Mouse (Mus musculus): ENCODE data around the gene Actb. TPM values are rescaled to one million over a fixed set of nuclear protein-coding genes. Genes with fewer than 3 reads are reported as not detected.

The Actb gene
- polyA plus RNA-seq, 1 experiment from 2014 or later: 12,527 TPM

DNA sequence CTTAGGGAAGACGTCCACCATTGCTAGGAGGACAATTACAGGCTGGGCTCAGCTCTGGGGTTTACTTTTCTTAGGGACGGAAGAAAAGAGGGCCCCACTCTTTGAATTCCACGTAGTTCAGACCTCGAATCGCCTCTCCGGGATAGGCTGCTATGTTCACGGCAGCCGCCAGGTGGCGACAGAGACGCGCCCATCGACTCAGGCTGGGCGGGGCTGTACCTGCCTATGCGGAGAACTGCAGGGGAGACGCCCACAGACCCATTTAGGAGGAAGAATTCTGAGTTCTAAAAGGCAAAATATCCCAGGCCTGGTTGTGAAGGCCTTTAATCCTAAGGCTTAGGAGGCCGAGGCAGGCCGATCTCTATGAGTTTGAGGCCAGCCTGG is 29.8 kb upstream of the Actb start:
- Histone ChIP-seq H3K36me3 (ENCODE audit: control insufficient read depth, insufficient read depth, low read length) (no peaks in the 10 kb centered on the region), H3K4me2 (ENCODE audit: low read depth, low read length) (peak overlapping the region; percentile 50), H3K4me3 (ENCODE audit: low read depth, low read length) (0 out of 2 replicates have a peak overlapping the region, but pooled peaks have one; percentile 12), H3K27ac (replicated peaks; ENCODE audit: low read depth, low read length) (no peak overlapping the region), H3K27me3 (replicated peaks; ENCODE audit: control insufficient read depth, insufficient read depth, low read length) (no peaks in the 10 kb centered on the region), H3K9me3 (ENCODE audit: control insufficient read depth, low read length) (0 out of 2 replicates have a peak, but pooled peaks cover 3% of the 10 kb centered on the region), H3K9ac (ENCODE audit: low read depth, low read length) (peak overlapping the region; percentile 60), H3K4me1 (ENCODE audit: control insufficient read depth, insufficient read depth, low read length) (no peaks in the 10 kb centered on the region)
- ATAC-seq (ENCODE audit: low read depth): no peak
- WGBS: 3% methylated on average over 17 of the region's 17 CpGs
- DNase-seq (ENCODE audit: low spot score): peak; percentile 65

GRCm38 (mm10) chr5:142935642-142936335 is 29.2 kb upstream of the Actb start:
- peak; percentile 44 for ATAC-seq (ENCODE audit: low read depth)
- Histone ChIP-seq H3K4me1 (ENCODE audit: control insufficient read depth, insufficient read depth, low read length) (no peaks in the 10 kb centered on the region), H3K9ac (ENCODE audit: low read depth, low read length) (peak overlapping the region; percentile 60), H3K27me3 (replicated peaks; ENCODE audit: control insufficient read depth, insufficient read depth, low read length) (no peaks in the 10 kb centered on the region), H3K4me2 (ENCODE audit: low read depth, low read length) (peak overlapping the region; percentile 50), H3K9me3 (ENCODE audit: control insufficient read depth, low read length) (0 out of 2 replicates have a peak, but pooled peaks cover 3% of the 10 kb centered on the region), H3K27ac (replicated peaks; ENCODE audit: low read depth, low read length) (no peak overlapping the region), H3K4me3 (ENCODE audit: low read depth, low read length) (0 out of 2 replicates have a peak overlapping the region, but pooled peaks have one; percentile 12), H3K36me3 (ENCODE audit: control insufficient read depth, insufficient read depth, low read length) (no peaks in the 10 kb centered on the region)
- peak; percentile 83 for DNase-seq (ENCODE audit: low spot score)
- WGBS: 22% methylated on average over 13 of the region's 13 CpGs

- DNase-seq (ENCODE audit: low spot score) (no peak), ATAC-seq (ENCODE audit: low read depth) (no peak)
- Histone ChIP-seq H3K4me1 (ENCODE audit: control insufficient read depth, insufficient read depth, low read length) (peaks cover 7% of the 10 kb centered on the region), H3K27ac (replicated peaks; ENCODE audit: low read depth, low read length) (no peak overlapping the region), H3K9me3 (ENCODE audit: control insufficient read depth, low read length) (no peaks in the 10 kb centered on the region), H3K4me2 (ENCODE audit: low read depth, low read length) (no peak overlapping the region), H3K9ac (ENCODE audit: low read depth, low read length) (no peak overlapping the region), H3K4me3 (ENCODE audit: low read depth, low read length) (no peak overlapping the region), H3K27me3 (replicated peaks; ENCODE audit: control insufficient read depth, insufficient read depth, low read length) (no peaks in the 10 kb centered on the region), H3K36me3 (ENCODE audit: control insufficient read depth, insufficient read depth, low read length) (no peaks in the 10 kb centered on the region)
- 69% methylated on average over 8 of the region's 8 CpGs for WGBS
Measured at GRCm38 (mm10) chr5:142932731-142933130, 26.2 kb upstream of the Actb start.

GRCm38 (mm10) chr5:142932084-142932685 is 25.6 kb upstream of the Actb start:
- peak; percentile 48 for ATAC-seq (ENCODE audit: low read depth)
- 26% methylated on average over 9 of the region's 9 CpGs for WGBS
- Histone ChIP-seq H3K4me1 (ENCODE audit: control insufficient read depth, insufficient read depth, low read length) (peaks cover 10% of the 10 kb centered on the region), H3K9me3 (ENCODE audit: control insufficient read depth, low read length) (no peaks in the 10 kb centered on the region), H3K36me3 (ENCODE audit: control insufficient read depth, insufficient read depth, low read length) (no peaks in the 10 kb centered on the region), H3K27me3 (replicated peaks; ENCODE audit: control insufficient read depth, insufficient read depth, low read length) (no peaks in the 10 kb centered on the region), H3K4me3 (ENCODE audit: low read depth, low read length) (no peak overlapping the region), H3K4me2 (ENCODE audit: low read depth, low read length) (no peak overlapping the region), H3K9ac (ENCODE audit: low read depth, low read length) (no peak overlapping the region), H3K27ac (replicated peaks; ENCODE audit: low read depth, low read length) (no peak overlapping the region)
- DNase-seq (ENCODE audit: low spot score): peak; percentile 80

DNA sequence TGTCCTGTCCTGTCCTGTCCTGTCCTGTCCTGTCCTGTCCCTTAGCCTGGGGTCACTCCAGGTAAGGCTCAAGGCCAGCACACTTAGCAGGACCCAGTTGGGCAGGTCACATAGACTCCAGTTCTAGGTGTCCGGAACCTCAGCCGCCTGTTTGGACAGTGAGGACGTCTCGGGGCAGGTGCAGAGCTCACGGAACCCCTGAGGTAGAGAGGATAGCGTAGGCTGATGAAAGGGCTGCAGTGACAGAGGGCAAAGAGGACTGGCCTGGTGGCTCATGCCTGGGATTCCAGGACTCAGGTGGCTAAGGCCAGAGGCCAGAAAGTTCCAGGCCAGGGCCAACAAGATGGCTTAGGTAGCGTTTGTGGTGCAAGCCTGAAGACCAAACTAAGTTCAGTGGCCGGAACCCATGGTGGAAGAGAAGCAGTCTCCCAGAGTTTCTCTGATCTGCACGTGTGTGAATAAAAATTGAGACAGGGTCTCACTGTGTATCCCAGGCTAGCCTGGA is 24.7 kb upstream of the Actb start:
- H3K4me3 ChIP-seq (ENCODE audit: low read depth, low read length): no peak overlapping the region
- no peak overlapping the region for H3K4me2 ChIP-seq (ENCODE audit: low read depth, low read length)
- DNase-seq (ENCODE audit: low spot score): no peak
- no peaks in the 10 kb centered on the region for H3K9me3 ChIP-seq (ENCODE audit: control insufficient read depth, low read length)
- WGBS: 77% methylated on average over 9 of the region's 9 CpGs
- H3K9ac ChIP-seq (ENCODE audit: low read depth, low read length): no peak overlapping the region
- H3K27me3 ChIP-seq (replicated peaks; ENCODE audit: control insufficient read depth, insufficient read depth, low read length): no peaks in the 10 kb centered on the region
- H3K36me3 ChIP-seq (ENCODE audit: control insufficient read depth, insufficient read depth, low read length): no peaks in the 10 kb centered on the region
- H3K27ac ChIP-seq (replicated peaks; ENCODE audit: low read depth, low read length): no peak overlapping the region
- peaks cover 19% of the 10 kb centered on the region for H3K4me1 ChIP-seq (ENCODE audit: control insufficient read depth, insufficient read depth, low read length)
- no peak for ATAC-seq (ENCODE audit: low read depth)

DNA sequence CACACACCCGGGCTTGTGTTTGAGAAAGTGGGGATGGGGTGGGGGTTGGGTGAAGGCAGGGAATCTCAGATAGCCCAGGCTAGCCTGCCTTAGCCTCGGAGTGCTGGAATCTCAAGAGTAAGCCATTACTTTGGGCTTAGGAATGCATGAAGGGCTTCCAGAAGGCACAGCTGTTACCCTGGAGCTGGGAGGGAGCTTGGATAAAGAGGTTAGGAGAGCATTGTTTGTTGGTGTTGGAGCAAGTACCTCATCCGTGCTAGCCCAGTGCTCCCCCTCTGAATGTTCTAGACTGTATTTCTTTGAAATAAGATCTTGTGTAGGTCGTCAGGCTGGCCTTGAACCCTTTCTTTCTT is 22.8 kb upstream of the Actb start:
- WGBS: 12% methylated on average over 4 of the region's 4 CpGs
- Histone ChIP-seq H3K4me3 (ENCODE audit: low read depth, low read length) (peak overlapping the region; percentile 45), H3K9ac (ENCODE audit: low read depth, low read length) (peak overlapping the region; percentile 73), H3K4me1 (ENCODE audit: control insufficient read depth, insufficient read depth, low read length) (peaks cover 22% of the 10 kb centered on the region), H3K36me3 (ENCODE audit: control insufficient read depth, insufficient read depth, low read length) (no peaks in the 10 kb centered on the region), H3K4me2 (ENCODE audit: low read depth, low read length) (peak overlapping the region; percentile 79), H3K9me3 (ENCODE audit: control insufficient read depth, low read length) (no peaks in the 10 kb centered on the region), H3K27me3 (replicated peaks; ENCODE audit: control insufficient read depth, insufficient read depth, low read length) (no peaks in the 10 kb centered on the region), H3K27ac (replicated peaks; ENCODE audit: low read depth, low read length) (peak overlapping the region; percentile 70)
- DNase-seq (ENCODE audit: low spot score) (peak; percentile 67), ATAC-seq (ENCODE audit: low read depth) (peak; percentile 27; the same call in 1 of the 2 replicates)

GRCm38 (mm10) chr5:142928749-142929399 is 22.3 kb upstream of the Actb start:
- Histone ChIP-seq H3K9me3 (ENCODE audit: control insufficient read depth, low read length) (no peaks in the 10 kb centered on the region), H3K4me2 (ENCODE audit: low read depth, low read length) (peak overlapping the region; percentile 79), H3K27me3 (replicated peaks; ENCODE audit: control insufficient read depth, insufficient read depth, low read length) (no peaks in the 10 kb centered on the region), H3K9ac (ENCODE audit: low read depth, low read length) (peak overlapping the region; percentile 73), H3K36me3 (ENCODE audit: control insufficient read depth, insufficient read depth, low read length) (no peaks in the 10 kb centered on the region), H3K4me1 (ENCODE audit: control insufficient read depth, insufficient read depth, low read length) (peaks cover 22% of the 10 kb centered on the region), H3K4me3 (ENCODE audit: low read depth, low read length) (peak overlapping the region; percentile 45), H3K27ac (replicated peaks; ENCODE audit: low read depth, low read length) (peak overlapping the region; percentile 70)
- DNase-seq (ENCODE audit: low spot score) (peak; percentile 84), ATAC-seq (ENCODE audit: low read depth) (peak; percentile 48)
- 2% methylated on average over 23 of the region's 35 CpGs for WGBS

DNA sequence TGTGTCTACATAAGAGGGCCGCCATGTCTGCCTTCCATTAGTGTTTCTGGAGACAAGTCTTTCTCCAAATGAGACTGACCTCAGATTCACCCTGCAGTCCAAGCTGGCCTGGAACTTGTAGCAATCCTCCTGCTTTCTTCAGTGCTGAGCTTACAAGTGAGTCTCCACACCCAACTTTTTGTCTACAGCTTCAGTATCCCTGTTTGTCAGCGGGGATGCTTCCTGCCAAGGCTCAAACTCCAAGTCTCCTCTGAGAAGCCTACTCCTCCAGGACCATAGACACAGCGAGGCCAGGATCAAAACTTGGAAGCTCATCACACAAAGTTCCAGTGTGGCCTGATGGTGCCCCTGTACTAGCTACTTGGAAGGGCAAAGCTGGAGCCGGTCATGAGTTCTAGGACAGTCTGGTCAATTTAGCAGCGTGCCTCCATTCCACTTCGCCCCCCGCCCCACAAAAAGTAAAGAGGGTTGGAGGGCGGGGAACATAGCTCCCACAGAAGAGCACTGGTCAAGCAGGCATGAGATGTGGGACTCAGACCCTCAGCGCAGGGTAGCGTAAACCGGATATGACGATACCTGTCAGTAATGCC is 20.9 kb upstream of the Actb start:
- Histone ChIP-seq H3K9me3 (ENCODE audit: control insufficient read depth, low read length) (no peaks in the 10 kb centered on the region), H3K27me3 (replicated peaks; ENCODE audit: control insufficient read depth, insufficient read depth, low read length) (no peaks in the 10 kb centered on the region), H3K4me3 (ENCODE audit: low read depth, low read length) (no peak overlapping the region), H3K27ac (replicated peaks; ENCODE audit: low read depth, low read length) (no peak overlapping the region), H3K4me1 (ENCODE audit: control insufficient read depth, insufficient read depth, low read length) (peaks cover 22% of the 10 kb centered on the region), H3K36me3 (ENCODE audit: control insufficient read depth, insufficient read depth, low read length) (no peaks in the 10 kb centered on the region), H3K9ac (ENCODE audit: low read depth, low read length) (no peak overlapping the region), H3K4me2 (ENCODE audit: low read depth, low read length) (no peak overlapping the region)
- ATAC-seq (ENCODE audit: low read depth) (no peak), DNase-seq (ENCODE audit: low spot score) (no peak)
- 89% methylated on average over 12 of the region's 12 CpGs for WGBS

All from embryonic facial prominence, embryonic 14.5 days (tissue).